Mouse (Mus musculus) MEL (cell line): ENCODE measurements around the gene Nek10.

Experiments used
- E2F4 ChIP-seq: IDR thresholded peaks from 2 replicates; pipeline ENCODE4 v1.6.1; 2011; ENCODE audit warnings: low read depth, low read length, improper control_type of control experiment, borderline replicate concordance
- MEF2A ChIP-seq: IDR thresholded peaks from 2 replicates; pipeline ENCODE4 v1.6.1; 2014; ENCODE audit warnings: low read depth, mild to moderate bottlenecking, inconsistent platforms, low read length, improper control_type of control experiment; ENCODE audit not compliant: poor library complexity, insufficient replicate concordance, severe bottlenecking; ENCODE audit errors: extremely low read depth
- USF1 ChIP-seq: IDR thresholded peaks from 2 replicates; pipeline ENCODE4 v1.6.1; 2014; ENCODE audit warnings: low read depth, mild to moderate bottlenecking, inconsistent platforms, low read length, improper control_type of control experiment, moderate library complexity

DNA sequence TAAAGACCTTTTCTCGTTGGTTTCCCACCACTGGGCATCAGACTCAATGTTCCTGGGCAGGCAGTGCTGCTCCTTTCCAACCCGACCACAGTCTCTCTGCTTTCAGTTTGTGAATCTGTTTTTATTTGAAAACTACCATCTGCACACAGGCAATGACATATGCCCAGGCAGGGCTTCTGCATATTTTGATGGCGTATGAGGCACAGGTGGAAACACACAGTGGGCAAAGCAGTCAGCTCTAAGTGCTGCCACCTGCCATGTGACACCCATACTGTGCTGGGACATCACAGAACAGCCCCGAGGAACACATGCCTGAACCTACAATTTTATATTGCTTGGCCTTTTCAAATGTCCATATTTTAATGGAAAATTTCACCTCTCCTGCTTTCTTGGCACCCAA lies 68.5 kb downstream of the Nek10 start:
- TF ChIP-seq MEF2A, result no peak
- TF ChIP-seq USF1, result no peak
- TF ChIP-seq E2F4, result no peak
